Mouse (Mus musculus) stomach, embryonic 14.5 days (tissue): ENCODE data around the gene Urm1. TPM values are rescaled to one million over a fixed set of nuclear protein-coding genes. Genes with fewer than 3 reads are reported as not detected.

Experiments
- ATAC-seq: fragments of 200-750 bp; cut with Nextera tagmentation; 2 replicates; pipeline ENCODE4 v1.8.0; 2017; ENCODE audit warnings: low read depth, moderate TSS enrichment; ENCODE audit not compliant: insufficient number of reproducible peaks, insufficient read depth, low FRiP score
- H3K27ac ChIP-seq: fragments of 300-500 bp; sonication (generic); 2 replicates; pipeline ENCODE4 v1.5.1; 2014; ENCODE audit warnings: mild to moderate bottlenecking, low read length, moderate library complexity, mixed read lengths
- H3K27me3 ChIP-seq: fragments of 300-500 bp; sonication (generic); 2 replicates; pipeline ENCODE4 v1.6.1; 2014; ENCODE audit warnings: low read length, control low read depth, mixed read lengths; ENCODE audit not compliant: control insufficient read depth, insufficient read depth
- H3K36me3 ChIP-seq: fragments of 300-500 bp; sonication (generic); 2 replicates; pipeline ENCODE4 v1.6.1; 2014; ENCODE audit warnings: mild to moderate bottlenecking, control low read depth, low read length, moderate library complexity, mixed read lengths; ENCODE audit not compliant: control insufficient read depth, insufficient read depth
- H3K4me1 ChIP-seq: fragments of 300-500 bp; sonication (generic); 2 replicates; pipeline ENCODE4 v1.6.1; 2014; ENCODE audit warnings: low read length, control low read depth, mixed read lengths; ENCODE audit not compliant: control insufficient read depth, insufficient read depth
- H3K4me2 ChIP-seq: fragments of 300-500 bp; sonication (generic); replicated peaks from 2 replicates; pipeline ENCODE4 v1.6.1; 2014; ENCODE audit warnings: low read depth, low read length, control low read depth
- H3K4me3 ChIP-seq: fragments of 300-500 bp; sonication (generic); 2 replicates; pipeline ENCODE4 v1.5.1; 2014; ENCODE audit warnings: low read depth, low read length, control low read depth
- H3K9ac ChIP-seq: fragments of 300-500 bp; sonication (generic); replicated peaks from 2 replicates; pipeline ENCODE4 v1.6.1; 2014; ENCODE audit warnings: low read depth, mild to moderate bottlenecking, control low read depth, low read length, moderate library complexity, mixed read lengths
- H3K9me3 ChIP-seq: fragments of 300-500 bp; sonication (generic); 2 replicates; pipeline ENCODE4 v1.6.1; 2016; ENCODE audit warnings: low read depth, low read length, control low read depth; ENCODE audit not compliant: control insufficient read depth
- WGBS: fragments of 180-500 bp; shearing (Covaris S2); extraction: QIAGEN DNeasy Blood & Tissue Kit; methylation state at CpG from one replicate; pipeline ENCODE4 v1.1.7; 2014; 5-methylcytosine and 5-hydroxymethylcytosine counted together
- polyA plus RNA-seq: library from polyadenylated mRNA; unstranded; fragments of >200 nt; fragmentation: Nextera tagmentation; extraction: Ambion mirVana; gene quantifications from 2 replicates; pipeline ENCODE4 v1.2.1, GENCODE M21; 2014

Gene Urm1
- polyA plus RNA-seq, 1 experiment from 2014 or later = 24.6 TPM

DNA sequence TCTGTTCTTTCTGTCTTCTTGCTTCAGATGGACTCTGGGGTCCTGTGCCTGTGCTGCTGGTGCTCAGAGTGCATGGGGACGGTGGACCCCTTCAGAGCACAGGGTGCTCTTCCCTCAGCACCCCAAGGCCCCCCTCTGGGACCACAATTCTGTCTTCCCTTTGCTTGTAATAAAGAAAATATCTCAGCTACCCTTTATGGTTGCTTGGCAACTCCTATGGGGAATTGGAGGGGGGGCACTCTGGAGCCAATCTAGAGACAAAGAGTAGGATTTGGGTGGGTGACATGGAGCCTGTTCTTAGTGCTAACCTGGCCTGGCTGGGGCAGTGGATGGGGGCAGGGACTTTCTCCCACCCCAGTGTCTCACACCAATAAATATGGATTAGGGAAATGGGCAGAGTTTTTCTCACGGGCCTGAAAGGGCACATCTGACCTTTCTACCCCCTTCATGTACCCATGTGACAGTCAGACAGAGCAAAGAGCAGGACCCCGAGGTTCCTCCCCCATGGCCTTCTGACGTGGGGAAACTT is 33.1 kb downstream of the Urm1 start:
- Histone ChIP-seq H3K4me3 (no peak overlapping the region), H3K27me3 (no peaks in the 10 kb centered on the region), H3K27ac (no peak overlapping the region), H3K9me3 (no peaks in the 10 kb centered on the region), H3K4me2 (no peak overlapping the region), H3K9ac (no peak overlapping the region), H3K4me1 (no peaks in the 10 kb centered on the region), H3K36me3 (no peaks in the 10 kb centered on the region)
- 40% methylated on average over 4 of the region's 4 CpGs for WGBS
- ATAC-seq = no peak

DNA sequence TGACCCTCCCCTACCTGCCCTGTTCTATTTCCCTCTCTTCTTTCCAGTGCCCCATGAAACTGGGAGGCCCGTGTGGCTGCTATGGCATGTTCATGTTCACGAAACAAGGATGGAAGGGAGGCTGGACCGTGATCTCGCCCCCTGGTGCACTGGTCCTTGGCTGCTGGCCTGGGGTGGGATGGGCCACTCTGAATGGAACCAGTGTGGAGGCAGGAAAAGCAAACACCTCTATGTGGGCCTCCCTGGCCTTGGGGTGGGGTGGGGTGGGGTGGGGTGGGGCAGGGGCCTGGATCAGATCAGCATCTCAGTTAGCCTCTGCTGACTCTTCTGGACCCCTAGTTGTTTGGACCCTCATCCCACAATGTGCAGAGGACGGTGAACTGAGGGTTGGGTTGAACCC is 33.9 kb downstream of the Urm1 start:
- Histone ChIP-seq H3K4me1 (no peaks in the 10 kb centered on the region), H3K27ac (no peak overlapping the region), H3K9me3 (no peaks in the 10 kb centered on the region), H3K36me3 (no peaks in the 10 kb centered on the region), H3K4me2 (no peak overlapping the region), H3K9ac (no peak overlapping the region), H3K27me3 (no peaks in the 10 kb centered on the region), H3K4me3 (no peak overlapping the region)
- WGBS = 67% methylated on average over 5 of the region's 5 CpGs
- ATAC-seq = no peak

DNA sequence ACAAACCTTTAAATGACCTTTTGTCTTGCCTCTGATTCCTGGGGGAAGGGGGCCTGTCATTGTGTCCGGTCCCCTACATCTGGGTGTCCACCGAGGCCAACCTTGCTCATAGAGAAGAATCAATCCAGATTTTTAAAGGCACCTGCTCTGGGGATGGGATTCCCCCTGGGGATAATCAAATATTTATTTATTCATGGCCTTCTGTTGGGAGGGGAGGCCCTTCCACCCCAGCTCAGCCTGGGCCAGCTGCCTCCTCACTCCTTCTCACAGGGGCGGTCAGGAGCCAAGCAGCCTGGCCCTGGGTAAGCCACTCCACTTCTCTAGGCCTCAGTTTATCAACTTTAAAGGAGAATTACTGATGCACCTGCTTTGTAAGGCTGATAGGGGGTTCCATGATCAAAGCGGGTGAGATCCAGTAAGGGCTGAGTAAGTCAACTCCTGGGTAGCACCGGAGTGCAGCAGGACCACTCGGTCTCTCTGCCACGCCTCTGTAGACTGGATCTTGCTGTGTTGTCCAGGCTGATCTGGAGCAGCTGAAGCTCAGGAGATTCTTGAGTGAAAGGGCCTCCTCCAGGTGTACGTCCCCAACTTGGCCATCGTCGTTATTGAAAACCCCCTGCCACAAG is 35.8 kb downstream of the Urm1 start:
- H3K36me3 ChIP-seq = no peaks in the 10 kb centered on the region
- H3K9ac ChIP-seq = no peak overlapping the region
- H3K4me2 ChIP-seq = no peak overlapping the region
- no peak for ATAC-seq
- H3K27me3 ChIP-seq = no peaks in the 10 kb centered on the region
- 71% methylated on average over 10 of the region's 10 CpGs for WGBS
- no peaks in the 10 kb centered on the region for H3K4me1 ChIP-seq
- no peaks in the 10 kb centered on the region for H3K9me3 ChIP-seq
- no peak overlapping the region for H3K27ac ChIP-seq
- H3K4me3 ChIP-seq = no peak overlapping the region

DNA sequence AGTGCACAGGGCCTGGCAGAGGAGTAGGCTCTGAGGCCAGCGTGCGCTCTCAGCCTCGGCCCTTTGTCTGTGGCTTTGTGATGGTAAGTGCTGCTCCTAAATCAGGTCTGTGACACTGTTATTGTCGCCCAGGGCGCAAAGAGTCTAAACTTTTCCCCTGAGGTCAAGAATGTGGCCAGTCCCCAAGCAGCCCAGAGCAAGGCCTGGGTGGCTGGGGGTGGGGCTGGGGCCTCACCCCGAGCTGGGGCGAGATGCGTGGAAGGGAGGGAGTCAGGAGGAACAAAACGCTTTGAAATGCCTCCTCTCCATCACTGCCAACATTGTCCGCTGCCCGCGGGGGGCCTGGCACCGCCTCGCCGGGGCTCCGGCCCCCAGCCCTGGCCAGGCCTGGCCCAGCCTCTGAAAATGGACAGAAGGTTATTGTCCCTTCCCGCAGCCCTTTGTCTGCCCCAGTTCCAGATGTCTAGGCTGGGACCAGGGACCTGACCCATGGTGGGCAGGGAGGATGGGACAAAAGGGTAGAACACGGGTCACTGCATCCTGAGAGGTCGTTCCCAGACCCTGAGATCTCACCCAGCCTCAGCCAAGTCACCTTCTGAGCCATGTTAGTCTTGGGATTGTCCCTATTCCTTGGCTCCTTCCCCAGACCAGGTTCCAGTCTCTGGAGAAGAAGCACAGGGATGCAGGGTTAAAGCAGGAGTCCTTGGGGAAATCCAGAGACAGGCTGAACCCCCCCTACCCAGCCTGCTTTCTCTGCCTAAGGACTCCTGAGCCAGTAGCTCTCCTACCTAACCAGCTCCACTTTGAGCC is 36.8 kb downstream of the Urm1 start:
- Histone ChIP-seq H3K27ac (no peak overlapping the region), H3K4me1 (no peaks in the 10 kb centered on the region), H3K4me2 (no peak overlapping the region), H3K4me3 (no peak overlapping the region), H3K36me3 (no peaks in the 10 kb centered on the region), H3K9ac (no peak overlapping the region), H3K27me3 (no peaks in the 10 kb centered on the region), H3K9me3 (no peaks in the 10 kb centered on the region)
- WGBS = 22% methylated on average over 19 of the region's 19 CpGs
- ATAC-seq = no peak

DNA sequence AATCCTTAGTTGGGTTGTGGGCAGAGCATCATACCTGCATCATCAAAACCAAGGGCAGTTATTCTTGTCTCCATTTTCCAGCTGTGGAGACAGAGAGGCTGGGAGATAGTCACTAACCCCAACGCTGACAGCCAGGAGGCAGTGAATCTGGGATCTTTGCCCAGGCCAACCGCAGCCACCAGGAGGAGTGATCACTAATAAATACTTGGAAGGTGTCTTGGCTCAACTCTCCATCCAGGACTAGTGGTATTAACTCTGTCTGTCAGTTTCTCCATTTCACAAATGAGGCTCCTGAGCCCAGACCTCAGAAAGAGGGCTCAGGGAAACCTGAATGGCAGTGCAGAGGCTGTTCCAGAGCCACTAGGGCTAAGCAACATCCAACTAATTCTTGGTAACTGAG is 37.5 kb downstream of the Urm1 start:
- H3K9ac ChIP-seq = no peak overlapping the region
- no peak for ATAC-seq
- H3K36me3 ChIP-seq = no peaks in the 10 kb centered on the region
- H3K27me3 ChIP-seq = no peaks in the 10 kb centered on the region
- no peak overlapping the region for H3K4me2 ChIP-seq
- H3K27ac ChIP-seq = no peak overlapping the region
- WGBS = 44% methylated on average over 2 of the region's 2 CpGs
- no peak overlapping the region for H3K4me3 ChIP-seq
- H3K9me3 ChIP-seq = no peaks in the 10 kb centered on the region
- no peaks in the 10 kb centered on the region for H3K4me1 ChIP-seq

DNA sequence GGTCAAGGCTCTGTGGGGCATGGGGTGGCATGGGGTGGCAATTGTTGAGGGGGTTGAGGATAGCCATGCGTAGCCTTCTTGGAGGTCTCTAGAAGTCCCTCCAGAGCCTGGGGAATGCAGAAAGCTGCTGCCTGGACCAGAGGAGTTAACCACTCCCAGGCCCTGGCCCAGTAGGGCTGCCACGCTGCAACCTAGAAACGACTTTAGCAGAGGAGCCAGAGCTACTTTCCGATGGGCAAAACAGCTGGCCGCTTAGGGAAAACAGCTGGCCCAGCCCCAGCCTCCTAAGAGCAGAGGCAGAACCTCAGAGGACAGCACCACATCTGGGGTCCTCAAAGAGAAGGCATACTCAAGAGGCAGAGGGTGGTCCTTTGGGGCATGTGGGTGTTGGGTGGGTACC is 38.1 kb downstream of the Urm1 start:
- no peaks in the 10 kb centered on the region for H3K9me3 ChIP-seq
- no peak overlapping the region for H3K27ac ChIP-seq
- WGBS = 71% methylated on average over 5 of the region's 5 CpGs

DNA sequence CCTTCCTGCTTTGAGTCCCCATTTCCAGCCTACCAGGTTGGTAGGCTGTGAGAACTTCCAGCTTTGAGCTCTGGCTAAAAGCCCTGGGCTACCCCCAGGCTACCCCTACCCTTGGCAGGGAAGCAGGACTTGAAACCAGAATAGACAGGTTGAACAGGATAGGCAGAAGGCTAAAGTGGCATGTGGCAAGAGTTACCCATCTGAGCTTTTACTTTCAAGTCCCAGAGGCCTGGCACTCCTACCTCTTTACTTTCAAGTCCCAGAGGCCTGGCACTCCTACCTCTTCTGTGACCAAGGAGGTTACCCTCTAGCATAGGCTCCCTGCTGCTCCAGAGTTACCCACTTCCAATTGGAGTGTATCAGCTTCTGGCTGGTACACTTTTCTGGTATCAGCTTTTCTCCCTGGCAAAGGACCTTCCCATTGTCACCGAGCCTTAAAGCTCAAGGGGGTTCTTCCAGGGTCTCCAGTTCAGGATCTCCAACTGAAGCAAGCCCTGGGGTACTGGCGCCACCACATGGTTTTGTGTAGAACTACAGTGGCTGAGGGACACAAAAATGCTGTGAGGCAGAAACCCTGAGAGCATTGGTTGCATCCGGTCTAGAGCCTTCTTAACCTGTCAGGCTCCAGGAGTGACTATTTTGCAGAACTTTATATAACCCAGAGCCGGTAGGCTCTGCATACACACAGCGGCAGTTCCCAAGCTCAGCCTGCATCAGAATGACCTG is 39.0 kb downstream of the Urm1 start:
- Histone ChIP-seq H3K27me3 (no peaks in the 10 kb centered on the region), H3K27ac (no peak overlapping the region), H3K9me3 (no peaks in the 10 kb centered on the region), H3K36me3 (no peaks in the 10 kb centered on the region), H3K4me2 (no peak overlapping the region), H3K4me1 (no peaks in the 10 kb centered on the region), H3K4me3 (no peak overlapping the region), H3K9ac (no peak overlapping the region)
- 11% methylated on average over 5 of the region's 5 CpGs for WGBS
- ATAC-seq = no peak

More for the DNA sequence above, 38.1 kb downstream of the Urm1 start:
- H3K9ac ChIP-seq = no peak overlapping the region
- no peak overlapping the region for H3K4me3 ChIP-seq
- H3K36me3 ChIP-seq = no peaks in the 10 kb centered on the region
- ATAC-seq = no peak
- no peaks in the 10 kb centered on the region for H3K27me3 ChIP-seq
- H3K4me1 ChIP-seq = no peaks in the 10 kb centered on the region
- no peak overlapping the region for H3K4me2 ChIP-seq

DNA sequence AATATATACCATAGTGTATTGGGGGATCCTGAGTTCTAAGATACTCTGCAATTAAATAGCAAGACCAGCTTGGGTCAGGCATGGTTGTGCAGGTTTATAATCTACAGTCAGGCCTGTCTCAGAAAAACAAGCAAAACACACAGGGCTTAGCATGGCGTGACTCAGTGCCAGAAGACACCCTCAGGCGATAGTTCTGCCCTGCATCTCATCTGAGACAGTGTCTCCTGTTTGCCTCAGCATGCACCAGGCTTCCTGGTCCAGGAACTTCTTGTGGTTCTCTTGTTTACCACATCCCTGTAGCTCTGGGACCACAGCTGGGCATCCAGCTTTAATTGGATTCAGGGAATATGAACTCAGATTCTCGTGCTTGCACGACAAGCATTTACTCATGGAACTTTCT is 45.2 kb downstream of the Urm1 start:
- no peak for ATAC-seq
- no peaks in the 10 kb centered on the region for H3K36me3 ChIP-seq
- no peaks in the 10 kb centered on the region for H3K9me3 ChIP-seq
- H3K27me3 ChIP-seq = no peaks in the 10 kb centered on the region
- WGBS = 87% methylated on average over 4 of the region's 4 CpGs
- no peaks in the 10 kb centered on the region; the same call in 1 of the 2 replicates for H3K4me1 ChIP-seq
- H3K4me2 ChIP-seq = no peak overlapping the region
- no peak overlapping the region for H3K4me3 ChIP-seq
- H3K27ac ChIP-seq = no peak overlapping the region
- H3K9ac ChIP-seq = no peak overlapping the region
